In the genomic region with DNA sequence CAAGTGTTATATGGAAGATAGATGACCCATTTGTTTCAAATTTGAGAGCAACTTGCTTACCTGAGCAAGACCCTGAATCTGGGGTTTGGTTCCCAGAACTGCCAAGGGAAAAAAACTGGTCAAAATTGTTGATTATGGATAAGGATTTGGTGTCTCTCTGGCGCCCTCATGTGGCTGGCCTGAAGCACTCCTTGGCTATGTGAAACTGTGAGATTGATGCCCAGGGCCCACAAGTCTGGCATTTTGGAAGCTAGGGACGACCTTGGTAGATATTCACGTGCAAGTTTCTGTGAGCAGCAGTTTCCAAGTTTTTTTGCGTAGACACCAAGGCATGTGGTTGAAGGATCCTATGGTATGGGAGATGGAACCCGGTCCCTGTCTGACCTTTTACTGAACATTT, we compare ENCODE assay signal across 7 mouse cellular contexts. TPM values are rescaled to one million over a fixed set of nuclear protein-coding genes. Genes with fewer than 3 reads are reported as not detected.
A peak's percentile ranks its signal among the peaks of the same experiment; 100 is the strongest.
DNase-seq lines count a peak whose midpoint lies in the region; ATAC-seq and TF ChIP-seq lines count a peak whose summit lies in the region.

No protein-coding gene starts in this region.

- peak; percentile 91 for DNase-seq in R1 (ENCODE audit: low read depth, low spot score)
- DNase-seq in cerebellum, adult 18-20 months = peak; percentile 73 to 75
- DNase-seq in forebrain, postnatal 0 days = peak; percentile 86
- peak; percentile 85 for DNase-seq in hindbrain, embryonic 14.5 days (ENCODE audit: low spot score)
- peak; percentile 67 to 83 for DNase-seq in left cerebral cortex, adult 2 months (ENCODE audit: extremely low spot score in 1 of 2, low spot score in 2 of 2)
- peak; percentile 71 for DNase-seq in right cerebral cortex, postnatal 25 days

- TF ChIP-seq CTCF in forebrain, postnatal 0 days (IDR thresholded peaks at IDR 0.05; ENCODE audit: low read depth) = peak; percentile 92
- TF ChIP-seq CTCF in left cerebral cortex, adult 2 months (IDR thresholded peaks at IDR 0.05) = peak; percentile 97

- no peak overlapping the region for H3K4me3 ChIP-seq in forebrain, postnatal 0 days (ENCODE audit: low read depth, low read length)
- H3K4me3 ChIP-seq in hindbrain, embryonic 14.5 days (replicated peaks; ENCODE audit: low read length) = no peak overlapping the region
- H3K4me3 ChIP-seq in left cerebral cortex, adult 2 months = no peak overlapping the region

- no peaks in the 10 kb centered on the region for H3K4me1 ChIP-seq in forebrain, postnatal 0 days (ENCODE audit: insufficient read depth)
- peaks cover 6% of the 10 kb centered on the region for H3K4me1 ChIP-seq in hindbrain, embryonic 14.5 days (replicated peaks; ENCODE audit: control insufficient read depth, insufficient read depth, low read length)

- H3K36me3 ChIP-seq in forebrain, postnatal 0 days (ENCODE audit: insufficient read depth) = no peaks in the 10 kb centered on the region
- H3K36me3 ChIP-seq in hindbrain, embryonic 14.5 days (replicated peaks; ENCODE audit: control insufficient read depth, insufficient read depth) = no peaks in the 10 kb centered on the region

- no peak overlapping the region for H3K27ac ChIP-seq in forebrain, postnatal 0 days (ENCODE audit: low read depth, low read length)
- H3K27ac ChIP-seq in hindbrain, embryonic 14.5 days = no peak overlapping the region
- no peak overlapping the region for H3K27ac ChIP-seq in left cerebral cortex, adult 2 months

- WGBS in forebrain, postnatal 0 days = 9% methylated on average over 5 of the region's 5 CpGs
- 9% methylated on average over 5 of the region's 5 CpGs for WGBS in hindbrain, embryonic 14.5 days

- H3K27me3 ChIP-seq in forebrain, postnatal 0 days (ENCODE audit: insufficient read depth, low read length) = no peaks in the 10 kb centered on the region
- H3K27me3 ChIP-seq in hindbrain, embryonic 14.5 days (ENCODE audit: control insufficient read depth, insufficient read depth, low read length) = no peaks in the 10 kb centered on the region

- ATAC-seq in forebrain, postnatal 0 days = peak; percentile 44
- ATAC-seq in hindbrain, embryonic 14.5 days (ENCODE audit: low FRiP score) = no peak
- peak; percentile 73 for ATAC-seq in megakaryocyte, adult 5-6 weeks (ENCODE audit: poor library complexity, severe bottlenecking)

- H3K9me3 ChIP-seq in forebrain, postnatal 0 days (ENCODE audit: low read length) = no peaks in the 10 kb centered on the region
- H3K9me3 ChIP-seq in hindbrain, embryonic 14.5 days (ENCODE audit: control insufficient read depth, low read length) = no peaks in the 10 kb centered on the region

- no peak overlapping the region for H3K4me2 ChIP-seq in forebrain, postnatal 0 days (ENCODE audit: low read depth)
- H3K4me2 ChIP-seq in hindbrain, embryonic 14.5 days (replicated peaks) = peak overlapping the region; percentile 24

- H3K9ac ChIP-seq in forebrain, postnatal 0 days = no peak overlapping the region
- no peak overlapping the region for H3K9ac ChIP-seq in hindbrain, embryonic 14.5 days

- intact Hi-C loops in left cerebral cortex, adult 2 months (cut with DNase I) = loop anchor here (1.0 to 5.0 kb wide), 3 partner anchors 92 to 227 kb away; no protein-coding TSS in a partner anchor

RNA-seq across cellular contexts. Expression of gene Hist1h4h, which starts 6.2 kb away (rescaled TPM):
- total RNA-seq in forebrain, postnatal 0 days (2014; rRNA removed) = 1,275 and 1,840 TPM in 2 replicates
- 4.1 and 5.7 TPM in 2 replicates for polyA plus RNA-seq in forebrain, postnatal 0 days (2015; fragmentation: Nextera tagmentation; extraction: Ambion mirVana)
- polyA plus RNA-seq in hindbrain, embryonic 14.5 days (2014; fragmentation: Nextera tagmentation; extraction: Ambion mirVana) = 3.2 and 3.3 TPM in 2 replicates
- total RNA-seq in left cerebral cortex, adult 2 months (2021) = 100 to 1,000 TPM; 289 to 340 TPM
- 61.7 and 63.9 TPM in 2 replicates for total RNA-seq in megakaryocyte, adult 5-6 weeks (2015)
- 1,033 and 1,202 TPM in 2 replicates for total RNA-seq in megakaryocyte, adult 5-6 weeks (2017)

RNA-seq across cellular contexts. Expression of gene Hist1h2af, which starts 9.1 kb away (rescaled TPM):
- 135 and 227 TPM in 2 replicates for total RNA-seq in forebrain, postnatal 0 days (2014; rRNA removed)
- polyA plus RNA-seq in forebrain, postnatal 0 days (2015; fragmentation: Nextera tagmentation; extraction: Ambion mirVana) = not detected in 2 replicates
- 0.81 and 3.3 TPM in 2 replicates for polyA plus RNA-seq in hindbrain, embryonic 14.5 days (2014; fragmentation: Nextera tagmentation; extraction: Ambion mirVana)
- total RNA-seq in left cerebral cortex, adult 2 months (2021) = 1 to 10 TPM; 2.4 to 4.4 TPM
- 61.9 and 91.1 TPM in 2 replicates for total RNA-seq in megakaryocyte, adult 5-6 weeks (2015)
- 1,786 and 1,821 TPM in 2 replicates for total RNA-seq in megakaryocyte, adult 5-6 weeks (2017)

RNA-seq across cellular contexts. Expression of gene Hist1h3g, which starts 10.6 kb away (rescaled TPM):
- 116 and 134 TPM in 2 replicates for total RNA-seq in forebrain, postnatal 0 days (2014; rRNA removed)
- 0.50 TPM in 1 of 2 replicates, not detected in the other for polyA plus RNA-seq in forebrain, postnatal 0 days (2015; fragmentation: Nextera tagmentation; extraction: Ambion mirVana)
- 1.2 TPM in 1 of 2 replicates, not detected in the other for polyA plus RNA-seq in hindbrain, embryonic 14.5 days (2014; fragmentation: Nextera tagmentation; extraction: Ambion mirVana)
- total RNA-seq in left cerebral cortex, adult 2 months (2021) = 1 to 10 TPM; 2.6 to 5.1 TPM
- total RNA-seq in megakaryocyte, adult 5-6 weeks (2015) = 225 and 241 TPM in 2 replicates
- total RNA-seq in megakaryocyte, adult 5-6 weeks (2017) = 441 and 668 TPM in 2 replicates

RNA-seq across cellular contexts. Expression of gene Hist1h2bh, which starts 18.5 kb away (rescaled TPM):
- 12.5 and 17.0 TPM in 2 replicates for total RNA-seq in forebrain, postnatal 0 days (2014; rRNA removed)
- 0.17 TPM in 1 of 2 replicates, not detected in the other for polyA plus RNA-seq in forebrain, postnatal 0 days (2015; fragmentation: Nextera tagmentation; extraction: Ambion mirVana)
- 0.22 TPM in 1 of 2 replicates, not detected in the other for polyA plus RNA-seq in hindbrain, embryonic 14.5 days (2014; fragmentation: Nextera tagmentation; extraction: Ambion mirVana)
- total RNA-seq in left cerebral cortex, adult 2 months (2021) = under 1 TPM; 0.61 TPM
- total RNA-seq in megakaryocyte, adult 5-6 weeks (2015) = 32.3 and 36.5 TPM in 2 replicates
- 143 and 176 TPM in 2 replicates for total RNA-seq in megakaryocyte, adult 5-6 weeks (2017)

RNA-seq across cellular contexts. Expression of gene Hist1h3f, which starts 19.2 kb away (rescaled TPM):
- total RNA-seq in forebrain, postnatal 0 days (2014; rRNA removed) = 116 and 119 TPM in 2 replicates
- polyA plus RNA-seq in forebrain, postnatal 0 days (2015; fragmentation: Nextera tagmentation; extraction: Ambion mirVana) = 0.17 and 0.47 TPM in 2 replicates
- 0.28 and 0.29 TPM in 2 replicates for polyA plus RNA-seq in hindbrain, embryonic 14.5 days (2014; fragmentation: Nextera tagmentation; extraction: Ambion mirVana)
- 10 to 100 TPM; 12.9 to 15.5 TPM for total RNA-seq in left cerebral cortex, adult 2 months (2021)
- 43.8 and 48.7 TPM in 2 replicates for total RNA-seq in megakaryocyte, adult 5-6 weeks (2015)
- total RNA-seq in megakaryocyte, adult 5-6 weeks (2017) = 145 and 146 TPM in 2 replicates

Comparison
In these comparisons a context has a peak if more than half of its experiments do, and no peak if none do; other contexts are left out.
1. RNA of gene Hist1h2af, which starts 9.1 kb away (total RNA-seq): 61.9 to 1,821 TPM in megakaryocyte, adult 5-6 weeks and 135 to 227 TPM in forebrain, postnatal 0 days; 2.4 to 4.4 TPM in left cerebral cortex, adult 2 months; every median in the first group is over 10 times any median in the second.
2. RNA of gene Hist1h3g, which starts 10.6 kb away (total RNA-seq): 225 to 668 TPM in megakaryocyte, adult 5-6 weeks and 116 to 134 TPM in forebrain, postnatal 0 days; 2.6 to 5.1 TPM in left cerebral cortex, adult 2 months; every median in the first group is over 10 times any median in the second.
3. Peak in every context shown above with its lines, with median percentiles within 50 percentile points of each other: DNase-seq.